Mouse (Mus musculus): Measurements from ENCODE around the gene Tmem104.

Tmem104 gene

DNA sequence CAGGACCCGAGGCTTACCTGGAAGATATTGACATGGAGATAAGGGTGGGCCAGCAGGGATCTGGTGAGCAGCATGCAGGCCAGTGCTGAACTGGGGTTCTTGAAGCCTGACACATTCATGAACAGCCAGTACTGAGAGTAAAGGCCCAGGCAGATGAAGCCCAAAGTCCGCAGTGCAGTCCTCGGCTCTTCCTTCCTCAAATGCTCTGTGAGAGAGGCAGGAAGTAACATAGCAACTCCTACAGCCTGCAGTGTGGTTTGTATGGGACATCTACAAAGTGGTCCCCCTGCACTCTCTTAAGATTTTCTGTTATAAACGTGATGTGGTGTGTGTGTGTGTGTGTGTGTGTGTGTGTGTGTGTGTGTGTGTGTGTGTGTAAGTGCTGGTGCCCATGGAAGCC lies 98.0 kb downstream of the Tmem104 start:
- DNase-seq = no peak

DNA sequence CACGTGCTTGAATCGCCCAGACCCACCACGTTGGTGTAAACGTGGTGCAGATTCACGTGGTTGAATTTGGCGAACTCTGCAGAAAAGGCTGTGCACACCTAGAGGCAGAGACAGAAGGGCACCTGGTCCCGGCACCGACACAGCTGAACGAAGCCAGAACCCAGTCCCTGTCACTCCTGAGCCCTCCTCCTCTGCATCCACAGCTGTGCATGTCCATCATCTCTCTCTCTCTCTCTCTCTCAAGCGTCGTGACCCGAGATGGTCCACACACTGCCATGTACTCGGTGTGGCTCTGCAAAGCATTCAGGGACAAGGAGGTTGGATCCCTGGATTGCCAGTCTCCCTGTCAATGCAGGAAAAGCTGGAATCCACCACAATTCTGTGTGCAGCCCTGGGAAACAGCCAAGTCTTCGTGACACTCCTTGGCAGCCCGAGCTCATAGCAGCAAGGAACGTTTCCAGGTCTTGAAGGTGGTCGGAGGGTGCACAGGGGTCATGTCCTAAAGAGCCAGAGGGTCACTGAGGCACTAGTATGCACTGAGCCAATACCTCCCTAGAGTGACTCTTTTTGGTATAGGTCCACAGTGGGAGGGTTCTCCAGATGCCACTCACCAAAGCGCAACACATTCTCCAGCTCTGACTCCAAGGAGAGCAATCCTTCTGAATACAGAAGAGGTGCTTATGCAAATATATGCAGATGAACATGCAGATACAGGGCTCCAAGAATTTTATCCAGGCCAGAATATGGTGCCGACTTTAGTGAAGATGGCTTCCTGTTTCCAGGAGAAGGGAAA lies 99.1 kb downstream of the Tmem104 start:
- DNase-seq = no peak

DNA sequence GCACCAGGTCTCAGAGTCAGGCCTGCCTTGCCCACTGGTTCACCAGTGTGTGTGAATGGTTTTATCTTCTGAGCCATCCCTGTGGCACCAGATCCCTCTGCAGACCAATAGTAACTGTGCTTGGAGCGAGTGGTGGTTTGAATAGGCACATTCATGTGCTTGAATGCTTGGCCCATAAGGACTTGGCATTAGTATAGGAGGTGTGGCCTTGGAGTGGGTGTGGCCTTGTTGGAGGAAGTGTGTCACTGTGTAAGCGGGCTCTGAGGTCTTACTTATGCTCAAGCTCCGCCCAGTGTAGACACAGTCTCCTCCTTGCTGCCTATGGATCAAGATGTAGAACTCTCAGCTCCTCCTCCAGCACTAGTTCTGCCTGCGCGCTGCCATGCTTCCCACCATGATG lies 100.1 kb downstream of the Tmem104 start:
- DNase-seq = no peak

DNA sequence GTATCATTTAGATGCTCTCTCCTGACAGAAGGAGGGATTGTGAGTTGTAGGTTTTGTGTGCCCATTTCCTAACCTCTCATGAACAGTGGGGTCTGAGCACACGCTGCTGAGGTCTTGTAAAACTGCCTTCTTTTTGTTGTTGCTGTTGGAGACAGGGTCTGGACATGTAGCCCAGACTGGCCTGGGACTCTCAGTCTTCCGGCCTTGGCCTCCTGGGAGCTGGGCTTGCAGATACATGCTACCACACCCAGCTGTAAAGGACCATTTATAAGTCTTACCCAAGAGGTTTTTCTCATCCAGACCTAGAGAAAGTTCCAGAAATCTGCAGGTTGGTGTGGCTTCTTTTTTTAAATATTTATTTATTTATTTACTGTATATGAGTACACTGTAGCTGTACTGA lies 101.0 kb downstream of the Tmem104 start:
- no peak for DNase-seq

DNA sequence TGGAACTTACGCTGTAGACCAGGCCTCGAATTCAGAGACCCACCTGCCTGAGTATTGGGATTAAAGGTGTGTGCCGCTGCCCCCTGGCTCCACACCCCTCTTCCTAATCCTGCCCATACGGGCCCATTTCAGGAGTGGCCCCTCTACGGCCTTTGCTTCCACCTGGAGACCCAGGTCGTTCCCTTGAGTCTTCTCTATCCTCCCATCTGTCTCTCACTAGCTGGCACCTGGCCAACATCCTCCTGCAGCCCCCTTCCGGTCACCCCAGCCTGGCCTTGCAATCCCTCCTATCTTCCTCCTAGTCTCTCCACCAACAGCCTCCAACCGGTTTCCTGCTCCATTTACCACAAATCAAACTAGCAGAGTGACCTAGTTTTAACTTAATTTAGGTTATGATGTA lies 102.6 kb downstream of the Tmem104 start:
- peak in 1 of 2 experiments; percentile 29 for DNase-seq

DNA sequence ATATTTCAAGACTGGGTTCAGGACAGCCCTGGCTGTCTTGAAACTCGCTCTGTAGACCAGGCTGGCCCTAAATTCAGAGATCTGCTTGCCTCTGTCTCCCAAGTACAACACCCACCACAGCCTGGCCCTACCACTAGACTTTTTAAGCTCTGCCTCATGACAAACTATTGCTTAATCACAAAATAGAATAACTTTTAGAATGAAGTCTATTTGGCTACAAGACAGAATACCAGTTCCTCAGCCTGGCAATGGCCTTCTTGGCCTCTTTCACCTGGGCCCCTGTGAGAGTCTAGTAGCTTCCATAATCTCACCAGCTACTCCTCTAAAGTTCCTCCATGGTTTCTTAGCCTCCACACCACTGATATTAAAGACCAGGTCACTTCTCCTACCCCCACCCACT lies 103.0 kb downstream of the Tmem104 start:
- no peak for DNase-seq

DNA sequence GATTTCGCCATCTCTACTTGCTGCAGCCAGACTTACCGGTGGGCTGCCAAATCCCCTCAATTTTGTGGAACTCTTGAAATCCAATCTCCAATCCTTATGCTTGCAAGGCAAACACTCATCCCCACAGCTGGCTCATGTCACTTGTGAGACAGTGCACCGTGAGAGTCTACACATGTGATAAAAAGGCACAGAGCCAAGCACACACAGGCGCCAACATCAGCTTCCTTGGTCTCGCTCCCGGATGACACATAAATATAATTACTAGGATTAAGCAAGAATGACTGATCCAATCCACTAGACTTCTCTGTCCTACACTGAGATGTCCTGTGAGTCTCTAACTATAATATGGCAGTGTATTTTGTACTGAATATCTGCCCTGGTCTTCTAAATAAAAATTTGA lies 103.6 kb downstream of the Tmem104 start:
- DNase-seq = no peak

DNA sequence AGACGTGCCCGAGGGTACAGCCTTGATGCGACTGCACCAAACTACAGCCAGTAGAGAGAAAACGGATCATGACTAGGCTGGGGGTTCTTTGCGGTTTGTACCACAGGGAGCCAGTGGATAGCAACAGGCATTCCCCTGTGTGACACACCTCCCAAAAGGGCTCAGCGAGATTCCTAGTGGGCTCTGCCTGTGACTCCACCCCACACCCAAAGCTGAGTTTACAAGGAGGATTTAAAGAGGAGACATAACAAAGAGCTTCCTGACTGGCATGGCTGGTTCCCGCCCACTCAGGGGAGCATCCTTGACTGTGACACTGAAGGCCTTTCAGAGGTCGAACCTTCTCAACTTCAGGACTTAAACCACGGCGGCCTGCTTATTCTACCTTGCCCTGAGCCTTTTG lies 104.2 kb downstream of the Tmem104 start:
- no peak for DNase-seq

DNA sequence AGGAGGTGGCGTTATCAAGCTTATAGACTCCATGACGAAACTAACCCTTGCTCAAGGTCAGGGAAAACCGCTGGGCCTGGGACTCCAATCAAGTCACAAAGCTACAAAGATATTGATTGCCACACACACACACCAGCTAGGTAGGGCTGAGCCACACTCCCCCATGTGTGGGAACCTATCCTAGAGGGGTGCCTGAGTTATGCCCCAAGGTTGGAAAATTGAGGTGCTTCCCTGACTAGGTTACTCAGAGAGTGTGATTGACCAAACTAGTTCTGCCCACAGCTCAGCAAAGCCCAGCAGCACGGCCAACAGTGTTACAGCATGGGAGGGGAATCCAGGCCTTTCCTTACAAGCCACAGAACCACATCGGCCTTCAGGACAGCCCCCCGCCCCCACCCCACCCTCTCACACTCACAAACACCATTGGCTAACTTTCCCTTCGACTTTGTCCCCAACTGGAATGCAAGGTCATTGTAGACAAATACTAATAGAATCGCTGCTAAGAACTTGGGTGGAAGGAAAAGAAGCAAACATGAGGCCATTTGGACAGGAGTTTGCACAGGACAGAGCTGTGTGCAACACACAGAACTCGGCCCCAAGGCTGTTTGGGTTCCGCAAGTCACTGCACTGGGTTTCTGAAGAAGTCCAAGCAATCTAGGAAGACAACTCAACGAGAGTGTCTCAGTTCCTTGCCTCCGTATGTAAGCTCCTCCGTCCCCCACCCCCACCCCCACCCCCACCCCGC lies 105.5 kb downstream of the Tmem104 start:
- DNase-seq = no peak

DNA sequence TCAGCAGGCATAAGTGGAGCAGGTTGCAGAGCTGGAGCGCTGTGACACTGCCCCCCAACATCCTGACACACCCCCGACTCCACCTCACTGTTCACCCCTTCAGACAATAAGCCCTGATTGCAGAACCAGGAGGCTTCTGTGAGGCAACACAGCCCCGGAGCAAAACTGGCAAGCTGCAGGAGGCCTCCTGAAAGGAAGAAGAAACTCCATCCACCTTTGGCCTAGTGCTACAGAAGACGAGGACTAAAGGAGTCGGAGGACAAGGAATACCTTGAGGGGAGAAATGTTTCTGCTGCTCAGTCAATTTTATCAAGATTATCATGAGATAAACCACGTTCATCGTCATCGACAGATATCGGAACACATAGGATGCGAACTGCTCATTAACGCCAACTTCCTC lies 108.7 kb downstream of the Tmem104 start:
- peak in 1 of 2 experiments; percentile 20 for DNase-seq
